Mouse (Mus musculus) myocyte (in vitro differentiated cells): ENCODE results near the gene Usp6nl. TPM values are rescaled to one million over a fixed set of nuclear protein-coding genes. Genes with fewer than 3 reads are reported as not detected.

ENCODE experiments used
- H3K27me3 ChIP-seq: one replicate; pipeline ENCODE4 v1.6.1; 2011; ENCODE audit not compliant: control insufficient read depth, insufficient read depth, insufficient read length
- H3K36me3 ChIP-seq: one replicate; pipeline ENCODE4 v1.6.1; 2011; ENCODE audit not compliant: control insufficient read depth, insufficient read depth
- H3K4me2 ChIP-seq: one replicate; pipeline ENCODE4 v1.6.1; 2011; ENCODE audit warnings: low read depth, control low read depth
- H3K4me3 ChIP-seq: one replicate; pipeline ENCODE4 v1.5.1; 2011; ENCODE audit warnings: mild to moderate bottlenecking, control low read depth, moderate library complexity
- H3K79me2 ChIP-seq: one replicate; pipeline ENCODE4 v1.6.1; 2011; ENCODE audit not compliant: control insufficient read depth, insufficient read depth
- H3ac ChIP-seq: one replicate; pipeline ENCODE4 v1.6.1; 2011; ENCODE audit not compliant: control insufficient read depth, insufficient read length
- CEBPB ChIP-seq: IDR thresholded peaks from 2 replicates; pipeline ENCODE4 v1.6.1; 2011; ENCODE audit warnings: mild to moderate bottlenecking, moderate library complexity; ENCODE audit not compliant: poor library complexity, insufficient read depth, severe bottlenecking
- E2F4 ChIP-seq: IDR thresholded peaks from one replicate; pipeline ENCODE4 v1.6.1; 2011; ENCODE audit warnings: mild to moderate bottlenecking, control low read depth, moderate library complexity; ENCODE audit not compliant: insufficient read depth
- MAX ChIP-seq: IDR thresholded peaks from one replicate; pipeline ENCODE4 v1.6.1; 2011; ENCODE audit warnings: low read depth, mild to moderate bottlenecking, control low read depth
- MYOD1 ChIP-seq, 3 experiments: IDR thresholded peaks; one replicate each; pipeline ENCODE4 v1.6.1; 2011; ENCODE audit warnings: control low read depth in 2 of 3, low read depth in 2 of 3, mild to moderate bottlenecking in 2 of 3, moderate library complexity in 1 of 3; ENCODE audit not compliant: insufficient read length in 2 of 3, control insufficient read depth in 1 of 3
- MYOG ChIP-seq, 3 experiments: IDR thresholded peaks; one replicate each; pipeline ENCODE4 v1.6.1; 2011; ENCODE audit warnings: control low read depth in 2 of 3, low read depth in 2 of 3, mild to moderate bottlenecking in 2 of 3; ENCODE audit not compliant: insufficient read length in 2 of 3, control insufficient read depth in 1 of 3, insufficient read depth in 1 of 3
- POLR2A ChIP-seq: IDR thresholded peaks from one replicate; pipeline ENCODE4 v1.6.1; 2011; ENCODE audit warnings: low read depth, mild to moderate bottlenecking, control low read depth, moderate library complexity; ENCODE audit not compliant: insufficient read length
- POLR2AphosphoS2 ChIP-seq: IDR thresholded peaks from one replicate; pipeline ENCODE4 v1.6.1; 2011; ENCODE audit warnings: low read depth, control low read depth; ENCODE audit not compliant: insufficient read length
- REST ChIP-seq: IDR thresholded peaks from one replicate; pipeline ENCODE4 v1.6.1; 2011; ENCODE audit warnings: mild to moderate bottlenecking, control low read depth, moderate library complexity; ENCODE audit not compliant: insufficient read depth, insufficient read length
- SRF ChIP-seq: IDR thresholded peaks from one replicate; pipeline ENCODE4 v1.6.1; 2011; ENCODE audit warnings: low read depth; ENCODE audit not compliant: control insufficient read depth, insufficient read length
- TCF12 ChIP-seq: IDR thresholded peaks from one replicate; pipeline ENCODE4 v1.6.1; 2011; ENCODE audit warnings: mild to moderate bottlenecking, control low read depth; ENCODE audit not compliant: poor library complexity, insufficient read depth, severe bottlenecking
- TCF3 ChIP-seq: IDR thresholded peaks from one replicate; pipeline ENCODE4 v1.6.1; 2011; ENCODE audit warnings: low read depth, control low read depth; ENCODE audit not compliant: insufficient read length
- USF1 ChIP-seq: IDR thresholded peaks from one replicate; pipeline ENCODE4 v1.6.1; 2011; ENCODE audit warnings: low read depth, mild to moderate bottlenecking, control low read depth, moderate library complexity
- polyA plus RNA-seq: library from polyadenylated mRNA; unstranded; fragments of >200 nt; fragmentation: generic; extraction: Trizol; gene quantifications from one replicate; pipeline ENCODE4 v1.2.1, GENCODE M21; 2012; ENCODE audit warnings: missing spikeins

The Usp6nl gene
- polyA plus RNA-seq, 1 experiment, result 7.6 TPM

DNA sequence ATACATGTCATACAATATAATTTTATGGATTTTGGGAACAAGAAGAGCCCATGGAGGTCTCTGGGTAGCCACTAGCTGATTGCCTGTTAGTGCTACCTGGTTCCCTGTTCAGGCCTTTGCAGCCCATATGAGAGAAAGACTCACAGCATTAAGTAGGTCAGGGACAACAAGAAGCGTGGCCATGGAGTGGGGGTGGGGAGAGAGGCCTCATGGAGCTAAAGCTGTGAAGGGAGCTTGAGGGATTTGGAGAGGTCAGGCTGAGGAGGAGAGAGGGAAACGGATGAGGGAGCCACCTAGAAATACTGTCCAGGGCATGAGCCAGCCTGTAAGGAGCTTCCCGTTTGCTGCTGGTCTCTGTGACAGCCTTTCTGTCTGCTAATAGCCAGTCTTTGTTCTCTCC is 159.9 kb downstream of the Usp6nl start:
- H3ac ChIP-seq, result no peak overlapping the region

DNA sequence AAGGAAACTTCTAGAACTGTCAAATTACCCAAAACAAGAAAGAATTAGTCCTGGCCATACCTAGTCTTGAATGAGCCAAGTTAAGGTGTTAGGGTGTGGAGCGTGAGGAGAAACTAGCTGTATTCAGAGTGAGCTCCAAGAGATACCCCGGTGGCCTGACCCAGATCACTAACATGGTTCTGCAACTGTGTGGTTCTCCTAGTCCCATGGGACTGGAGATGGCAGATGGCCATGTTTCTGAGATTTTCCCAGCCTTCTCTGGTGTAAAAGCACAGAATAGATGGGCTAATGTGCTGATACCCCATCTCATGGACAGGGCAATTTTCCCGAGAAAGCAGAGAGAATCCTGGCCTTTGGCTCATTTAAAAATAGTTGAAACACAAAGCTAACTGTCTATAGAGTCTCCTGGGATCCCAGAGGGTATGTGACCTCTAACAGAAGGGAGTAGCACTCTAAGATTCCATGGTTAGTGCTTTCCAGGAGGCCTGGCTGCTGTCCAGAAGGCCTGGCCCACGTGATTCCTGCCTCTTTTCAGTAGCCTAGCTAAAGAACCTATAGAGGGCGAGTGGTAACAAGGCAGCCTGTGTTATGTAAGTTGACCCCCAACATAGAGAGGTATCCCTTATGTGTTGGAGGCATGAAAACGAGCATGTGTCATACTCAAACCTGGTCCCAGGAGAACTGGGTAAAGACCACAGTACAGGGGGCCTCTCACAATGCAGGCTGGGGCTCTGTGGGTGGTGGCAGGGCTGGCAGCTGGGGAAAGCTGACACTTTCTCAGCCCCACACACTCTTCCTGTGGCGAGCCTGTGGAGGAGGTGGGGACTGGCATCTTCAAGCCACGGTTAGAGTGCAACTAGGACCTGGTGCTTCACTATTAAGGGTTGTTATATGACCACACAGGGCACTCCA is 160.9 kb downstream of the Usp6nl start:
- H3K4me2 ChIP-seq, result peak overlapping the region; percentile 52
- H3ac ChIP-seq, result no peak overlapping the region
- no peaks in the 10 kb centered on the region for H3K79me2 ChIP-seq
- peak; percentile 84 for TF ChIP-seq USF1
- TF ChIP-seq E2F4, result no peak
- TF ChIP-seq SRF, result no peak
- peak in 2 of 3 experiments; percentile 75 to 86 for TF ChIP-seq MYOG (IDR thresholded peaks at IDR 0.05; ENCODE audit: control insufficient read depth in 1 of 3, insufficient read depth in 1 of 3, insufficient read length in 2 of 3, low read depth in 2 of 3)
- peak in 2 of 3 experiments; percentile 60 to 77 for TF ChIP-seq MYOD1 (IDR thresholded peaks at IDR 0.05; ENCODE audit: control insufficient read depth in 1 of 3, insufficient read length in 2 of 3, low read depth in 2 of 3)
- TF ChIP-seq TCF12, result no peak
- H3K4me3 ChIP-seq, result no peak overlapping the region
- peaks cover 3% of the 10 kb centered on the region for H3K27me3 ChIP-seq
- no peaks in the 10 kb centered on the region for H3K36me3 ChIP-seq

More for the DNA sequence above, 159.9 kb downstream of the Usp6nl start:
- H3K79me2 ChIP-seq, result no peaks in the 10 kb centered on the region
- TF ChIP-seq CEBPB (no peak), TCF12 (no peak), SRF (no peak), MYOG (IDR thresholded peaks at IDR 0.05; ENCODE audit: control insufficient read depth in 1 of 3, insufficient read depth in 1 of 3, insufficient read length in 2 of 3, low read depth in 2 of 3) (no peak), E2F4 (no peak), MAX (no peak), TCF3 (no peak), MYOD1 (IDR thresholded peaks at IDR 0.05; ENCODE audit: control insufficient read depth in 1 of 3, insufficient read length in 2 of 3, low read depth in 2 of 3) (no peak), USF1 (no peak)
- H3K27me3 ChIP-seq, result no peaks in the 10 kb centered on the region
- no peaks in the 10 kb centered on the region for H3K36me3 ChIP-seq
- no peak overlapping the region for H3K4me2 ChIP-seq
- H3K4me3 ChIP-seq, result no peak overlapping the region

DNA sequence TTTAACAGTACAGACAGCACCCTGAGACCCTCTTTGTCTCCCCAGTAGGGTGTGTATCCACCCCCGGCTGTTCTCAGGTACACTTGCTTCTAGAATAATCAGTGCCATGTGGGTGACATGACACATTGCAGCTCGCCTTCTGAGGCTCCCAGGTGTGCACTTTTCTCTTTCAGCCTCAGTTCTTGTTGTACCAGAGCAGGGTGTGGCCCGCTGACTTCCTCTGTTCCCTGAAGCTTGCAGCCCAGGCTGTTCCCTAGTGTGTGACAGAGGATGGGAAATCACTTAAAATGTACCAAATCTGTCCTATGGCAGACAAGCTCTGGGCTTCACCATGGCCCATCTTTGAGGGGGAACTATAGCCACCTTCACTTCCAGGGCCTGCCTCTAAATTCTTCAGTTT is 161.7 kb downstream of the Usp6nl start:
- Histone ChIP-seq H3K27me3 (peaks cover 7% of the 10 kb centered on the region), H3K4me3 (no peak overlapping the region), H3K79me2 (no peaks in the 10 kb centered on the region), H3K4me2 (peak overlapping the region; percentile 52), H3ac (no peak overlapping the region), H3K36me3 (no peaks in the 10 kb centered on the region)
- TF ChIP-seq CEBPB (no peak), MYOD1 (IDR thresholded peaks at IDR 0.05; ENCODE audit: control insufficient read depth in 1 of 3, insufficient read length in 2 of 3, low read depth in 2 of 3) (no peak), POLR2AphosphoS2 (no peak), REST (no peak), MYOG (IDR thresholded peaks at IDR 0.05; ENCODE audit: control insufficient read depth in 1 of 3, insufficient read depth in 1 of 3, insufficient read length in 2 of 3, low read depth in 2 of 3) (no peak), USF1 (no peak), POLR2A (no peak), E2F4 (no peak), MAX (no peak), TCF3 (no peak), SRF (no peak), TCF12 (no peak)

DNA sequence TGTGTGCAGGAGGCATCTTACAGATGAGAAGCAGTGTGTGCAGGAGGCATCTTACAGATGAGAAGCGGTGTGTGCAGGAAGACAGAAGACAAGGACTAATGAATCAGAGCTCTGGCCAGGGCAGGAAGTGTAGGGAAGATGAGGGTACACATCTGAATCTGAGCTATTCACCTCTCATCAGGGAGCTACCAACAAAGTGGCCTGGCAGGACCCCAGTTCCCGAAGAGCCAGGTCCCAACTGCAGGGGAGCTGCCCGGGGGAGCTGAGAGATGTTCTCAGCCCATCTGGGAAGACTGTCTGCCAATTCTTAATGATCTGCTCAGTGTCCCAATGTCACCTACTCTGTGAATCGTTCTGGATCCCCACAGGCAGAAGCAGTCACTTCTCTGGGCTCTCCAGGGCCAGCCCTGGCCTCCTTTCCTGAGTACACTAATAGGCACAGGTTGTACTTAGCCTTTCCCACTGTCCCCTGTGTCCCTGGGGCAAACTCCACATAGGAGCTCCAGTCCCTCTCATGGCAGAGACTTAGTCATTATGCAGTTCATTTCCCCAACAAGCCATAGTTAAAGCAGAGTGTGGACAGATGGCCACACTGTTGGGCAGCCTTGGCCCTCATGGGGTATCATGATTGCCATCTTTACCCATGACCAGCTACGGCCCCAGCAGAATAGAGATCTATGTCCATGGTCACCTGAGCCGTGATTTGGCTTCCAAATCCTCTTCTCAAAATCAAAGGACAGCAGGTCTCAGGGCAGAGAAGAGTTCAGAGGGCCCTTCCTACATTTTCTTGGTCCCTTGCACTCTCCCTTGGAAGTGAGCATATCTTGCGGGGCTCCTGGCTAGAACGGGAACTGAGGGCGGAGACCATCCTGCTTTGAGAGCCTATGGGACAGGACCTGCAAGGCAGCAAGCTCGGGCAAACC is 165.4 kb downstream of the Usp6nl start:
- Histone ChIP-seq H3ac (no peak overlapping the region), H3K4me2 (no peak overlapping the region), H3K27me3 (peaks cover 7% of the 10 kb centered on the region), H3K36me3 (no peaks in the 10 kb centered on the region), H3K79me2 (no peaks in the 10 kb centered on the region), H3K4me3 (no peak overlapping the region)
- TF ChIP-seq USF1, result no peak
- TF ChIP-seq SRF, result no peak
- no peak for TF ChIP-seq CEBPB
- no peak for TF ChIP-seq TCF3
- no peak for TF ChIP-seq REST
- TF ChIP-seq MYOD1 (IDR thresholded peaks at IDR 0.05; ENCODE audit: control insufficient read depth in 1 of 3, insufficient read length in 2 of 3, low read depth in 2 of 3), result no peak
- TF ChIP-seq MAX, result no peak
- TF ChIP-seq POLR2AphosphoS2, result no peak
- no peak for TF ChIP-seq E2F4
- no peak for TF ChIP-seq MYOG (IDR thresholded peaks at IDR 0.05; ENCODE audit: control insufficient read depth in 1 of 3, insufficient read depth in 1 of 3, insufficient read length in 2 of 3, low read depth in 2 of 3)
- TF ChIP-seq POLR2A, result no peak
- no peak for TF ChIP-seq TCF12
